Mouse (Mus musculus): Measurements from ENCODE around the gene Pitpna.

The Pitpna gene

GRCm38 (mm10) chr11:75658311-75658710 is 70.4 kb downstream of the Pitpna start:
- no peak for DNase-seq (ENCODE audit: low read depth, low spot score)

GRCm38 (mm10) chr11:75658996-75659750 is 71.3 kb downstream of the Pitpna start:
- no peak for DNase-seq (ENCODE audit: low read depth, low spot score)

- no peak for DNase-seq (ENCODE audit: low read depth, low spot score)
These were observed 72.2 kb downstream of the Pitpna start for GRCm38 (mm10) chr11:75660081-75660590.

- no peak for DNase-seq (ENCODE audit: low read depth, low spot score)
These were observed 73.3 kb downstream of the Pitpna start for GRCm38 (mm10) chr11:75660941-75661800.

- DNase-seq (ENCODE audit: low read depth, low spot score) = no peak
These were observed 74.2 kb downstream of the Pitpna start for GRCm38 (mm10) chr11:75662131-75662530.

- no peak for DNase-seq (ENCODE audit: low read depth, low spot score)
These were observed 78.4 kb downstream of the Pitpna start for GRCm38 (mm10) chr11:75666296-75666695.

GRCm38 (mm10) chr11:75668621-75669020 is 80.7 kb downstream of the Pitpna start:
- no peak for DNase-seq (ENCODE audit: low read depth, low spot score)

- DNase-seq (ENCODE audit: low read depth, low spot score) = no peak
These were observed 81.4 kb downstream of the Pitpna start for GRCm38 (mm10) chr11:75669176-75669852.

GRCm38 (mm10) chr11:75669853-75670200 is 81.9 kb downstream of the Pitpna start:
- DNase-seq (ENCODE audit: low read depth, low spot score) = no peak

- DNase-seq (ENCODE audit: low read depth, low spot score) = no peak
These were observed 83.7 kb downstream of the Pitpna start for GRCm38 (mm10) chr11:75671426-75672180.

- no peak for DNase-seq (ENCODE audit: low read depth, low spot score)
These were observed 85.5 kb downstream of the Pitpna start for GRCm38 (mm10) chr11:75673411-75673810.

- DNase-seq (ENCODE audit: low read depth, low spot score) = no peak
These were observed 87.0 kb downstream of the Pitpna start for GRCm38 (mm10) chr11:75674875-75675274.

- no peak for DNase-seq (ENCODE audit: low read depth, low spot score)
These were observed 90.2 kb downstream of the Pitpna start for GRCm38 (mm10) chr11:75677881-75678746.
